Mouse (Mus musculus): ENCODE measurements around the gene Wdr59. TPM values are rescaled to one million over a fixed set of nuclear protein-coding genes. Genes with fewer than 3 reads are reported as not detected.

Wdr59 gene
- polyA plus RNA-seq, 1 experiment from 2014 or later = 2.3 TPM

GRCm38 (mm10) chr8:111536031-111536977 lies 14.4 kb upstream of the Wdr59 start, which contains the start of gene Znrf1:
Znrf1 (plus strand) TSS chr8:111536097.
- Histone ChIP-seq H3K9me3 (ENCODE audit: low read length) (no peaks in the 10 kb centered on the region), H3K4me3 (ENCODE audit: low read depth, low read length) (peak within 1 kb of the TSS; percentile 85), H3K4me2 (replicated peaks; ENCODE audit: low read depth, low read length) (peak within 1 kb of the TSS; percentile 91), H3K36me3 (ENCODE audit: insufficient read depth, low read length) (no peaks in the 10 kb centered on the region), H3K27ac (ENCODE audit: low read length) (peak within 1 kb of the TSS; percentile 93), H3K4me1 (ENCODE audit: insufficient read depth, low read depth, low read length) (peaks cover 10% of the 10 kb centered on the region; the same call in 1 of the 2 replicates), H3K9ac (replicated peaks; ENCODE audit: low read depth) (peak within 1 kb of the TSS; percentile 87), H3K27me3 (replicated peaks; ENCODE audit: insufficient read depth, low read length) (no peaks in the 10 kb centered on the region)
- TF ChIP-seq CTCF (IDR thresholded peaks at IDR 0.05) (peak; percentile 70), EP300 (IDR thresholded peaks at IDR 0.05) (no peak; the same call in 1 of the 2 replicates)
- WGBS = under 1% methylated on average over 18 of the region's 100 CpGs
- ATAC-seq = peak; percentile 92
- DNase-seq (ENCODE audit: low spot score) = peak; percentile 88

DNA sequence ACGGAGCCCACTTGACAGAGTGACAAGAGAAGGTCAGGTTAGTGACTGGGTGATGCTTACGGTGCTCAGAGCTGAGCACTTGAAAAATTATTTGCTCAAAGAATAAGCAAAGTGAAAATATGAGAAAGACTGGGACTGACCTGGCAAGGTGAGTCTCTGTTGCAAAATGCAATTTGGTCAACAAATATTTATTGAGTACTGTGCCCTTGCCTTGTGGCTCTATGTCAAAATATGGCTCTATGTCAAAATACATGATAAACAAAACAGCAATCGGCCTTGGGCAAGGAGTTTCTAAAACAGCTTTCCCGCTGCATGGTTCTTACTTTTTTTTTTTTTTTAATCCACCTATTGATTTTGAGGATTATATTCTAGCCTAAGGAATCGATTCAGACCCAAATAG lies 13.6 kb upstream of the Wdr59 start:
- DNase-seq (ENCODE audit: low spot score) (peak; percentile 12), ATAC-seq (no peak)
- Histone ChIP-seq H3K9ac (replicated peaks; ENCODE audit: low read depth) (no peak overlapping the region), H3K27me3 (replicated peaks; ENCODE audit: insufficient read depth, low read length) (no peaks in the 10 kb centered on the region), H3K4me2 (replicated peaks; ENCODE audit: low read depth, low read length) (peak overlapping the region; percentile 91), H3K27ac (ENCODE audit: low read length) (no peak overlapping the region), H3K9me3 (ENCODE audit: low read length) (no peaks in the 10 kb centered on the region), H3K4me1 (ENCODE audit: insufficient read depth, low read depth, low read length) (peaks cover 10% of the 10 kb centered on the region; the same call in 1 of the 2 replicates), H3K36me3 (ENCODE audit: insufficient read depth, low read length) (no peaks in the 10 kb centered on the region), H3K4me3 (ENCODE audit: low read depth, low read length) (0 out of 2 replicates have a peak overlapping the region, but pooled peaks have one; percentile 85)
- 18% methylated on average over 5 of the region's 5 CpGs for WGBS
- TF ChIP-seq CTCF (IDR thresholded peaks at IDR 0.05) (no peak), EP300 (IDR thresholded peaks at IDR 0.05) (no peak)

- Histone ChIP-seq H3K4me1 (ENCODE audit: insufficient read depth, low read depth, low read length) (no peaks in the 10 kb centered on the region; the same call in 1 of the 2 replicates), H3K36me3 (ENCODE audit: insufficient read depth, low read length) (no peaks in the 10 kb centered on the region), H3K9me3 (ENCODE audit: low read length) (no peaks in the 10 kb centered on the region), H3K4me3 (ENCODE audit: low read depth, low read length) (no peak overlapping the region), H3K4me2 (replicated peaks; ENCODE audit: low read depth, low read length) (no peak overlapping the region), H3K27me3 (replicated peaks; ENCODE audit: insufficient read depth, low read length) (no peaks in the 10 kb centered on the region), H3K9ac (replicated peaks; ENCODE audit: low read depth) (no peak overlapping the region), H3K27ac (ENCODE audit: low read length) (no peak overlapping the region)
- 60% methylated on average over 4 of the region's 4 CpGs for WGBS
- no peak for DNase-seq (ENCODE audit: low spot score)
- TF ChIP-seq CTCF (IDR thresholded peaks at IDR 0.05) = no peak
- no peak for TF ChIP-seq EP300 (IDR thresholded peaks at IDR 0.05)
- ATAC-seq = no peak
Observed at GRCm38 (mm10) chr8:111533503-111533902, 11.6 kb upstream of the Wdr59 start.

GRCm38 (mm10) chr8:111531621-111532020 lies 9.7 kb upstream of the Wdr59 start:
- Histone ChIP-seq H3K4me1 (ENCODE audit: insufficient read depth, low read depth, low read length) (no peaks in the 10 kb centered on the region; the same call in 1 of the 2 replicates), H3K36me3 (ENCODE audit: insufficient read depth, low read length) (no peaks in the 10 kb centered on the region), H3K9ac (replicated peaks; ENCODE audit: low read depth) (no peak overlapping the region), H3K4me3 (ENCODE audit: low read depth, low read length) (no peak overlapping the region), H3K4me2 (replicated peaks; ENCODE audit: low read depth, low read length) (no peak overlapping the region), H3K9me3 (ENCODE audit: low read length) (no peaks in the 10 kb centered on the region), H3K27me3 (replicated peaks; ENCODE audit: insufficient read depth, low read length) (no peaks in the 10 kb centered on the region), H3K27ac (ENCODE audit: low read length) (no peak overlapping the region)
- WGBS = 67% methylated on average over 17 of the region's 17 CpGs
- DNase-seq (ENCODE audit: low spot score) (no peak), ATAC-seq (no peak)
- TF ChIP-seq EP300 (IDR thresholded peaks at IDR 0.05) = no peak
- no peak for TF ChIP-seq CTCF (IDR thresholded peaks at IDR 0.05)

DNA sequence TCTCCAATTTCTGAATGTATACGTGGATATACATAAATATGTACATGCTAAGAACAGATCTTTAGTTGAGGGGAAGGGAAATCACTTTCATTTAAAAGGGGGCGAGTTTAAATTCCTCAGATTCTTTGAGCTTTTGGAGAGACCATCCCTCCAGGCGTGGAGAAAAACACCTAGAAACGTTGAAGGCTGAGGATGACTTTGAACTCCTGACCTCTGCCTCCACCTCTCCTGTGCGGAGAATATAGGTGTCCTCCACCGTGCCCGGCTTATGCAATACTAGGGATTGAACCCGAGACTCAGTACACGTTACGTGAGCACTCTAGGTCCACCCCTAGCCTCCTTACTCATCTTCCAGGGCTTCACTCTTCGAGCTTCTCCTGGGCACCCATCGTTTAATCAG lies 9.3 kb upstream of the Wdr59 start:
- Histone ChIP-seq H3K9ac (replicated peaks; ENCODE audit: low read depth) (no peak overlapping the region), H3K9me3 (ENCODE audit: low read length) (no peaks in the 10 kb centered on the region), H3K27ac (ENCODE audit: low read length) (no peak overlapping the region), H3K4me3 (ENCODE audit: low read depth, low read length) (no peak overlapping the region), H3K36me3 (ENCODE audit: insufficient read depth, low read length) (no peaks in the 10 kb centered on the region), H3K4me1 (ENCODE audit: insufficient read depth, low read depth, low read length) (no peaks in the 10 kb centered on the region; the same call in 1 of the 2 replicates), H3K27me3 (replicated peaks; ENCODE audit: insufficient read depth, low read length) (no peaks in the 10 kb centered on the region), H3K4me2 (replicated peaks; ENCODE audit: low read depth, low read length) (no peak overlapping the region)
- TF ChIP-seq EP300 (IDR thresholded peaks at IDR 0.05) = no peak
- TF ChIP-seq CTCF (IDR thresholded peaks at IDR 0.05) = no peak
- no peak for ATAC-seq
- WGBS = 59% methylated on average over 12 of the region's 12 CpGs
- DNase-seq (ENCODE audit: low spot score) = no peak

- ATAC-seq (no peak), DNase-seq (ENCODE audit: low spot score) (no peak)
- H3K4me2 ChIP-seq (replicated peaks; ENCODE audit: low read depth, low read length) = no peak overlapping the region
- H3K36me3 ChIP-seq (ENCODE audit: insufficient read depth, low read length) = no peaks in the 10 kb centered on the region
- no peaks in the 10 kb centered on the region for H3K9me3 ChIP-seq (ENCODE audit: low read length)
- no peak overlapping the region for H3K4me3 ChIP-seq (ENCODE audit: low read depth, low read length)
- no peak overlapping the region for H3K9ac ChIP-seq (replicated peaks; ENCODE audit: low read depth)
- no peaks in the 10 kb centered on the region; the same call in 1 of the 2 replicates for H3K4me1 ChIP-seq (ENCODE audit: insufficient read depth, low read depth, low read length)
- no peaks in the 10 kb centered on the region for H3K27me3 ChIP-seq (replicated peaks; ENCODE audit: insufficient read depth, low read length)
- WGBS = 83% methylated on average over 5 of the region's 5 CpGs
- no peak for TF ChIP-seq EP300 (IDR thresholded peaks at IDR 0.05)
- TF ChIP-seq CTCF (IDR thresholded peaks at IDR 0.05) = no peak
- H3K27ac ChIP-seq (ENCODE audit: low read length) = no peak overlapping the region
Observed at GRCm38 (mm10) chr8:111528071-111528470, 6.2 kb upstream of the Wdr59 start.

All from lung, postnatal 0 days (tissue).